Mouse (Mus musculus): ENCODE data around the gene Casq1.

The Casq1 gene

GRCm38 (mm10) chr1:172183056-172183455 is 36.6 kb downstream of the Casq1 start:
- DNase-seq (ENCODE audit: low spot score), result no peak

DNA sequence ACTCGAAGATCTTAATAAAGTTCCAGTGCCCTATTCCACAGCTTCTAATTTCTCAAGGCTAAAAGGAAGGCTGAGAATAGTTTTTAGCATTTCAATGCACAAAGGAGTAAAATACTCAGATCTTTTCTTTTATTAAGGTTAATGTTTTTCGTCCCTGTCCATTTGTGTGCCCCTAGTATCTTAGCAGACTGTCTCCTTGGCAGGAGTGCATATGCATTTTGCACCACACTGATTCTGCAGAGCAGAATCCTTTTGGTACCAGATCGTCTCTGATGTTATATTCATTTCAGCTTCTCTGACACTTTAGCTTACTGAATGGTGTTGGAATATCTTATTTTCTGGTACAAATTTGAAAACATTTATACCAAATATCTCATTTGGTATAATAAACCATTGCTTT is 37.9 kb downstream of the Casq1 start:
- DNase-seq (ENCODE audit: low spot score), result no peak

DNA sequence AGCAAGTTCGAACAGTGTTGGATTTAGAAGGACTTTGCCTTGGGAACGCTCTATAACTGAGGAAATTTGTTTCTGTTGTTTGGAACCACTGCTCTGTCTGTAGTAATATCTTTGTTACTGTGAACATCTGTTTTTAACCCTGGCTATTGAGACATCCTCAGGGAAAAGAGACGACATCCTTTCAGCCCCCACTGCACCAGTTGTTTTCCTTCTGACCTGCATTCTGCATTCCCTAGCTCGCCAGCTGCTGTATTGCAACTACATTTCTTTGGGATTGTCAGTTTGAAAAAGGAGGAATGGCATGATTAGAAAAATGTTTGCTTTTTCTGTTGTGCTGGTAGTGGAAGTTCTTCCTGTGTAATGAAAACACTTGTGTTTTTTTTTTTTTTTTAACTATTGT is 38.8 kb downstream of the Casq1 start:
- DNase-seq (ENCODE audit: low spot score), result no peak

DNA sequence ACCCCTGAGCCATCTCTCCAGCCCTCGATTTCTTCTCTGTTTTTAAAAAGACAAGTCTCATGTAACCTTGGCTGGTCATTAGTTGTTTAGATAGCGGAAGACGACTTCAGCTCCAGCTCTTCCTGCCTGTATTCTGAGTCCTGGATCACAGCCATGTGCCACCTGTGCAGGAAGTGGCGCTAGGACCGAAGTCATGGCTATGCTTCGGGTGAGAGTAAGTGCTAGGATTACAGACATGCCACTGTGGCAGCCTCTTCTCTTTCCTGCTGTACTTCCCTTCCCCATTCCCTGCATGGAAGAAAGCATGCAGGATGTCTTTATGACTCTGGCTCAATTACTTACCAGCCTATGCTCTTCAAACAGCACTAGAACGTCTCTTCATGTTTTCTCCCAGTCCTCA is 40.6 kb downstream of the Casq1 start:
- DNase-seq (ENCODE audit: low spot score), result no peak

DNA sequence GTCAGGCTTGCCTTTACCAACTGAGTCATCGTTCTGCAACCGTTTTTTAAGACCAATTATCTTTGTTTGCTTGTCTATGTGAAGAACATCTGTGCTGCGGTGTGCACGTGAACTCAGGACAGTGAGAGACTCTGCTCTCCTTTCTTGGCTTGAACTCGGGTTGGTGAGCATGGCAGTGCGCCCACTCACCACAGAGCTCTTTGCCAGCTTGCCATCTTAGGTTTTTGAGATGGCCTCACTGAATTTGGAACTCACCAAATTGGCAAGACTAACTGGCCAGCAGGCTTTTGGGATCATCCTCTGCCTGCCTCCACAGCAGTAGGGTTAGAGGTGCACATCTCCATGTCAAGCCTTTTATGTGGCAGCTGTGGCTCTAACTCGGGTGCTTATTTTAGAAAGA is 41.9 kb downstream of the Casq1 start:
- no peak for DNase-seq (ENCODE audit: low spot score)

GRCm38 (mm10) chr1:172173181-172173580 is 46.5 kb downstream of the Casq1 start:
- DNase-seq (ENCODE audit: low spot score), result no peak

DNA sequence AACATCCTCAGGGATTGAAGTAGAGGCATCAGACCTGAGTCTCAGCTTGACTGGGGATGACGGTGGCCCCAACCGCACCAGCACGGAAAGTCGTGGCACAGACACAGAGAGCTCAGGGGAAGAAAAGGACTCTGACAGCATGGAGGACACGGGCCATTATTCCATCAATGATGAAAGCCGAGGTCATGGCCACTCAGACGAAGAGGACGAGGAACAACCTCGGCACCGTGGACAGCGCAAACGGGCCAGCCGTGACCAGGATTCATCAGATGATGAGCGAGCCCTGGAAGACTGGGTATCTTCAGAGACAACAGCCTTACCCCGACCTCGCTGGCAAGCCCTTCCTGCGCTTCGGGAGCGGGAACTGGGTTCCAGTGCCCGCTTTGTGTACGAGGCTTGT is 47.3 kb downstream of the Casq1 start:
- no peak for DNase-seq (ENCODE audit: low spot score)

- no peak for DNase-seq (ENCODE audit: low spot score)
Measured at GRCm38 (mm10) chr1:172169809-172170208, 49.9 kb downstream of the Casq1 start.

DNA sequence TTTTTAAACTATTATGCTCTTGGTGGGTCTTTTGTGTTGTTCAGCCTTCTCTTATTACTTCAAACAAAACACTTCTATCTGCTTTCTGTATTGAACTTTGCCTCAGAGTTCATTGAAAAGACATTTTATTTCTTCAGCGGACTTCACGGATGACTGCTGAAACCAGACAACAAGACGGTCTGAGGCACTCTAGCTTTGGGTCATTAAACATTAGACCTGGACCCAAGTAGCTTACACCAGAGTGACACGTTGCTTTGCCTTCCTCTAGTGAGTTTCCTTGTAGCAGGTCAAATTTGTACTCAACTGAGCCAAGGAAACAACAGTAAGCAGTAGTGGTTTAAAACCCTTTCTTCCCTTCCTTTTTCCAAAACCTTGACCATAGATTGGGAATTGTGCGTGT is 51.8 kb downstream of the Casq1 start:
- no peak for DNase-seq (ENCODE audit: low spot score)

DNA sequence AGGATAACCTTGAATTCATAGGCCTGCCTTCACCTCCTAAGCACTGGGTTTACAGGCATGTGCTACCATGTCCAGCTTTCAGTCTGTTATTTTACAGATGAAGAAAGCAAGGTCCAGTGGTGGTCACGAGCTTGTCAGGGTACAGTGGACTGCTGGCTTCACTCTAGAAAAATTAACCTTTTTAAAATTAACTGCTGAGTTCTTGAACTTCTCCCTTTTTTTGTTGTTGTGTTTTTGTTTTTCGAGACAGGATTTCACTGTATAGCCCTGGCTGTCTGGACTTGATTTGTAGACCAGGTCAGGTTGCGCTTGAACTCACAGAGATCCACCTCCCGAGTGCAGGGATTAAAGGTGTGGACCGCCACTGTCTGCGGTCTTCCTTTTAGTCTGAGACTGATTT is 56.7 kb downstream of the Casq1 start:
- DNase-seq (ENCODE audit: low spot score), result no peak

- DNase-seq (ENCODE audit: low spot score), result no peak
Measured at GRCm38 (mm10) chr1:172162009-172162408, 57.7 kb downstream of the Casq1 start.

DNA sequence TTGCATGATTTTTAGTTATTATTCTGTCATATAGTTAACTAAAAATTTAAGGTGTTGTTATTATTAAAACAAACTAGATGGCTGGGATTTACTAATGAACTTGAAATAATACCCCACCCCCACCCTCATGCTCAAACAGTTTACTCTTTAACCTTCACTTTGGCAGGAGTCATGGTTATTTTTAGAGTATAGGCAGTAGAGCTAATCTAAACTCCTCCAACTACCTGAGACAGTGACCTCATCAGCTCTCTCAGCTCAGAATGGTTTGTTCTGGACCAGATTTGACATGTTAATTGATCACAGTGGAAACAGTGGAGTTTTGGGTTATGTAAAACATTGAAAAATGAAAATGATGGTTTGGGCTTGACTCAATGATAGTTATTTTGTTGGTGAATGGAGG is 59.2 kb downstream of the Casq1 start:
- DNase-seq (ENCODE audit: low spot score), result no peak

GRCm38 (mm10) chr1:172159970-172160369 is 59.7 kb downstream of the Casq1 start:
- no peak for DNase-seq (ENCODE audit: low spot score)

Measured in yolk sac, embryonic 10.5 days (tissue).